Mouse (Mus musculus): ENCODE measurements around the gene Gimap7. TPM values are rescaled to one million over a fixed set of nuclear protein-coding genes. Genes with fewer than 3 reads are reported as not detected.
A peak's percentile ranks its signal among the peaks of the same experiment; 100 is the strongest.

Gimap7 gene
- not detected in 2 replicates for polyA plus RNA-seq (2012)

- Histone ChIP-seq H3K27me3 (ENCODE audit: control insufficient read depth) (no peaks in the 10 kb centered on the region), H3K4me1 (ENCODE audit: control insufficient read depth) (no peaks in the 10 kb centered on the region), H3K36me3 (ENCODE audit: control insufficient read depth) (no peaks in the 10 kb centered on the region), H3K9me3 (ENCODE audit: control insufficient read depth, low read length) (no peaks in the 10 kb centered on the region), H3K4me3 (replicated peaks) (no peak within 1 kb of the TSS)
- TF ChIP-seq GATA1 (IDR thresholded peaks at IDR 0.05; ENCODE audit: low read length) (no peak), TAL1 (IDR thresholded peaks at IDR 0.05; ENCODE audit: low read length) (no peak)
Measured at GRCm38 (mm10) chr6:48718455-48718854, at the start of gene Gimap7, which contains the start of gene Gm28053. Gene Gimap7, plus strand, starts transcription at chr6:48718621. Gene Gm28053, plus strand, starts transcription at chr6:48718607.

GRCm38 (mm10) chr6:48669446-48669969, 48.9 kb upstream of the Gimap7 start:
- no peaks in the 10 kb centered on the region for H3K27me3 ChIP-seq (ENCODE audit: control insufficient read depth)
- H3K4me1 ChIP-seq (ENCODE audit: control insufficient read depth): no peaks in the 10 kb centered on the region
- no peaks in the 10 kb centered on the region for H3K9me3 ChIP-seq (ENCODE audit: control insufficient read depth, low read length)
- H3K36me3 ChIP-seq (ENCODE audit: control insufficient read depth): no peaks in the 10 kb centered on the region
- TF ChIP-seq TAL1 (IDR thresholded peaks at IDR 0.05; ENCODE audit: low read length) (no peak), GATA1 (IDR thresholded peaks at IDR 0.05; ENCODE audit: low read length) (no peak)
- no peak overlapping the region for H3K4me3 ChIP-seq (replicated peaks)

GRCm38 (mm10) chr6:48674291-48675058, 43.9 kb upstream of the Gimap7 start:
- H3K36me3 ChIP-seq (ENCODE audit: control insufficient read depth): no peaks in the 10 kb centered on the region; the same call in 1 of the 2 replicates
- peaks cover 13% of the 10 kb centered on the region for H3K4me1 ChIP-seq (ENCODE audit: control insufficient read depth)
- no peak for TF ChIP-seq TAL1 (IDR thresholded peaks at IDR 0.05; ENCODE audit: low read length)
- no peak for TF ChIP-seq GATA1 (IDR thresholded peaks at IDR 0.05; ENCODE audit: low read length)
- no peaks in the 10 kb centered on the region for H3K27me3 ChIP-seq (ENCODE audit: control insufficient read depth)
- H3K9me3 ChIP-seq (ENCODE audit: control insufficient read depth, low read length): no peaks in the 10 kb centered on the region
- no peak overlapping the region for H3K4me3 ChIP-seq (replicated peaks)

GRCm38 (mm10) chr6:48675400-48675930, 43.0 kb upstream of the Gimap7 start:
- Histone ChIP-seq H3K4me1 (ENCODE audit: control insufficient read depth) (peaks cover 13% of the 10 kb centered on the region), H3K9me3 (ENCODE audit: control insufficient read depth, low read length) (no peaks in the 10 kb centered on the region), H3K36me3 (ENCODE audit: control insufficient read depth) (no peaks in the 10 kb centered on the region; the same call in 1 of the 2 replicates), H3K27me3 (ENCODE audit: control insufficient read depth) (no peaks in the 10 kb centered on the region), H3K4me3 (replicated peaks) (peak overlapping the region; percentile 58)
- no peak for TF ChIP-seq GATA1 (IDR thresholded peaks at IDR 0.05; ENCODE audit: low read length)
- no peak for TF ChIP-seq TAL1 (IDR thresholded peaks at IDR 0.05; ENCODE audit: low read length)

GRCm38 (mm10) chr6:48675931-48676859, 42.2 kb upstream of the Gimap7 start, which contains the start of gene Gimap9:
Gene Gimap9, plus strand, starts transcription at chr6:48676129.
- TF ChIP-seq GATA1 (IDR thresholded peaks at IDR 0.05; ENCODE audit: low read length): no peak
- TF ChIP-seq TAL1 (IDR thresholded peaks at IDR 0.05; ENCODE audit: low read length): no peak
- peak within 1 kb of the TSS; percentile 58 for H3K4me3 ChIP-seq (replicated peaks)
- H3K36me3 ChIP-seq (ENCODE audit: control insufficient read depth): no peaks in the 10 kb centered on the region; the same call in 1 of the 2 replicates
- peaks cover 13% of the 10 kb centered on the region for H3K4me1 ChIP-seq (ENCODE audit: control insufficient read depth)
- no peaks in the 10 kb centered on the region for H3K27me3 ChIP-seq (ENCODE audit: control insufficient read depth)
- no peaks in the 10 kb centered on the region for H3K9me3 ChIP-seq (ENCODE audit: control insufficient read depth, low read length)

GRCm38 (mm10) chr6:48676860-48677415, 41.5 kb upstream of the Gimap7 start:
- no peak for TF ChIP-seq GATA1 (IDR thresholded peaks at IDR 0.05; ENCODE audit: low read length)
- no peak for TF ChIP-seq TAL1 (IDR thresholded peaks at IDR 0.05; ENCODE audit: low read length)
- no peaks in the 10 kb centered on the region; the same call in 1 of the 2 replicates for H3K36me3 ChIP-seq (ENCODE audit: control insufficient read depth)
- H3K9me3 ChIP-seq (ENCODE audit: control insufficient read depth, low read length): no peaks in the 10 kb centered on the region
- H3K4me3 ChIP-seq (replicated peaks): no peak overlapping the region
- no peaks in the 10 kb centered on the region for H3K27me3 ChIP-seq (ENCODE audit: control insufficient read depth)
- H3K4me1 ChIP-seq (ENCODE audit: control insufficient read depth): peaks cover 13% of the 10 kb centered on the region

- Histone ChIP-seq H3K4me1 (ENCODE audit: control insufficient read depth) (peaks cover 13% of the 10 kb centered on the region), H3K4me3 (replicated peaks) (no peak overlapping the region), H3K27me3 (ENCODE audit: control insufficient read depth) (no peaks in the 10 kb centered on the region), H3K36me3 (ENCODE audit: control insufficient read depth) (no peaks in the 10 kb centered on the region; the same call in 1 of the 2 replicates), H3K9me3 (ENCODE audit: control insufficient read depth, low read length) (no peaks in the 10 kb centered on the region)
- TF ChIP-seq GATA1 (IDR thresholded peaks at IDR 0.05; ENCODE audit: low read length) (no peak), TAL1 (IDR thresholded peaks at IDR 0.05; ENCODE audit: low read length) (no peak)
Measured at GRCm38 (mm10) chr6:48677492-48678345, 40.7 kb upstream of the Gimap7 start.
